Mouse (Mus musculus) retina, embryonic 14.5 days (tissue): Measurements from ENCODE around the gene Timm17a.
A peak's percentile ranks its signal among the peaks of the same experiment; 100 is the strongest.

ENCODE experiments used
- DNase-seq: peaks from one replicate; pipeline ENCODE4 v3.0.0-alpha.2; 2015; ENCODE audit warnings: low spot score

Timm17a gene

GRCm38 (mm10) chr1:135313284-135314031, at the start of gene Timm17a:
Gene Timm17a (minus strand): TSS chr1:135313778.
- DNase-seq: peak; percentile 96

GRCm38 (mm10) chr1:135362115-135362514, 48.5 kb upstream of the Timm17a start:
- DNase-seq: no peak

- peak; percentile 31 for DNase-seq
Observed at GRCm38 (mm10) chr1:135361491-135361890, 47.9 kb upstream of the Timm17a start.

GRCm38 (mm10) chr1:135359071-135359470, 45.5 kb upstream of the Timm17a start:
- DNase-seq: no peak

GRCm38 (mm10) chr1:135351953-135352352, 38.4 kb upstream of the Timm17a start:
- DNase-seq: no peak

GRCm38 (mm10) chr1:135347498-135348169, 34.1 kb upstream of the Timm17a start:
- DNase-seq: no peak

GRCm38 (mm10) chr1:135346891-135347290, 33.3 kb upstream of the Timm17a start:
- no peak for DNase-seq

GRCm38 (mm10) chr1:135344026-135344425, 30.4 kb upstream of the Timm17a start:
- no peak for DNase-seq

- no peak for DNase-seq
Observed at GRCm38 (mm10) chr1:135341947-135342346, 28.4 kb upstream of the Timm17a start.

- no peak for DNase-seq
Observed at GRCm38 (mm10) chr1:135330578-135330977, 17.0 kb upstream of the Timm17a start.

- no peak for DNase-seq
Observed at GRCm38 (mm10) chr1:135328368-135328767, 14.8 kb upstream of the Timm17a start.

GRCm38 (mm10) chr1:135325934-135326333, 12.4 kb upstream of the Timm17a start:
- DNase-seq: no peak

- DNase-seq: peak; percentile 46
Observed at GRCm38 (mm10) chr1:135324571-135324970, 11.0 kb upstream of the Timm17a start, which contains the start of gene Lmod1. Gene Lmod1 (plus strand): TSS chr1:135324807.

- DNase-seq: no peak
Observed at GRCm38 (mm10) chr1:135323367-135323901, 9.9 kb upstream of the Timm17a start.

GRCm38 (mm10) chr1:135312201-135312600, 1.4 kb downstream of the Timm17a start:
- DNase-seq: no peak

- no peak for DNase-seq
Observed at GRCm38 (mm10) chr1:135311356-135311755, 2.2 kb downstream of the Timm17a start.

GRCm38 (mm10) chr1:135290908-135291307, 22.7 kb downstream of the Timm17a start:
- no peak for DNase-seq

GRCm38 (mm10) chr1:135286311-135286710, 27.3 kb downstream of the Timm17a start:
- DNase-seq: no peak

- DNase-seq: peak; percentile 79
Observed at GRCm38 (mm10) chr1:135283826-135284291, 29.7 kb downstream of the Timm17a start, which contains the start of gene Rnpep. Gene Rnpep (minus strand): TSS chr1:135284084.

GRCm38 (mm10) chr1:135283287-135283825, 30.2 kb downstream of the Timm17a start:
- DNase-seq: no peak

- no peak for DNase-seq
Observed at GRCm38 (mm10) chr1:135282536-135283286, 30.9 kb downstream of the Timm17a start.

- no peak for DNase-seq
Observed at GRCm38 (mm10) chr1:135281841-135282240, 31.7 kb downstream of the Timm17a start.
